Mouse (Mus musculus): Measurements from ENCODE around the gene Wdfy3. TPM values are rescaled to one million over a fixed set of nuclear protein-coding genes. Genes with fewer than 3 reads are reported as not detected.
"Not testable (repeated sequence)": the region's sequence is repeated elsewhere in the genome, so short reads cannot be mapped to it uniquely, and the experiment has no call there.

Wdfy3 gene
- 11.3 TPM in 2 replicates for polyA plus RNA-seq (2015; fragmentation: Nextera tagmentation; extraction: Ambion mirVana)

DNA sequence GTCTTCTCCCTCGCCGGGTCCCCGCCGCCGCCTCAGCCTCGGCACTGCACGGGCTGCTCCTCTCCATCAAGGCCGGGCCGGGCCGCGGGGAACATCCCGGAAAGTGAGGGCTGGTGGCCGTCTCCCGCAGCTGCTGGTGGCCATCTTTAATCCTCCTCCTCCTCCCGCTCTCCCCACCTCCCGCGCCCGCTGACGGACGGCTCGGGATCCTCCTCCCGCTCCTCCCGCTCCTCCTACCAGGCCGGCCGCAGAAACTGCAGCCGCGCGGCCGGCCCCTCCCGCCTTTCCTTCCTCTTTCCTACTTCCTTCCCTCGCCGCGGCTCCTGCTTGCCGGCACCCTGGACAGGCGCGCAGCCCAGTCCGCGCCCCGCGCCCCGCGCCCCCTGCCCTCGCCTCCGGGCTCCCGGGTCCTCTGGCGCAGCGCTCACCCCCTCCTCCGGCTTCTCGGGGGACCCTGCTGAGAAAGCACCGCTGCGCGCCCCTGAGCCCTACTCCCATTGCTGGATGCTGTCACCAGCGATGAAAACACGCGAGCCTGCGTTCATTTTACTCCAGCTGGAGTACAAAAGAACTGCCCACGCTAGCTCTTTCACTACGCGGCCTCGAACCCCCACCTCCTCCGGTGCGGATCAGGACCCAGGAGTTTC is at the start of gene Wdfy3:
Wdfy3 (minus strand) TSS at position 155 of the 647 bp plus-strand sequence.
- Histone ChIP-seq H3K4me2 (peak within 1 kb of the TSS; percentile 80), H3K36me3 (no peaks in the 10 kb centered on the region), H3K27me3 (replicated peaks) (no peaks in the 10 kb centered on the region), H3K27ac (peak within 1 kb of the TSS; percentile 92), H3K4me3 (replicated peaks) (peak within 1 kb of the TSS; percentile 90), H3K9me3 (no peaks in the 10 kb centered on the region), H3K4me1 (peaks cover 11% of the 10 kb centered on the region; the same call in 1 of the 2 replicates), H3K9ac (peak within 1 kb of the TSS; percentile 95)
- peak; percentile 92 for ATAC-seq (ENCODE audit: insufficient read depth, low FRiP score, low read depth)
- under 1% methylated on average over 48 of the region's 62 CpGs for WGBS

DNA sequence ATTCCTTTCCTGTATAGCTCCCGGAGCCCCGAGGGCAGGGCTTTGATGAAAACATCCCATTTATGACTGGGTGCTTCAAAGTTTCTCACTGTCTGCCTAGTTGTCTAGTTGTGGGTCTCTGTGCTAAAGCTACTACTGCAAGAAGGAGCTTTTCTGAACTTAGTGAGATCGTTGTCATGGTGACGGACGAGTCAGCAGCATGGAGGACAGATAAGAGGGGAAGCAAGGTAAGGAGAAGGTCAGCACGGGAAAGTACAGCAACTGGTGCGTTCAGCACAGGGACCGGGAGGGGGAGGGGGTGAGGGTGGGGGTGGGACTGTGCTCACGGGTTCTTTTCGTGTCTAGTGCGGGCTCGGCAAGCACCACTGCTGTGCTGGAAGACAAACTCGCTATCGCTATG is 43.3 kb upstream of the Wdfy3 start:
- 28% methylated on average over 14 of the region's 14 CpGs for WGBS
- Histone ChIP-seq H3K9me3 (no peaks in the 10 kb centered on the region), H3K4me1 (no peaks in the 10 kb centered on the region), H3K4me3 (replicated peaks) (peak overlapping the region; percentile 6; the same call in 1 of the 2 replicates), H3K27me3 (replicated peaks) (no peaks in the 10 kb centered on the region), H3K27ac (no peak overlapping the region), H3K4me2 (peak overlapping the region; percentile 42), H3K9ac (no peak overlapping the region), H3K36me3 (no peaks in the 10 kb centered on the region)
- no peak for ATAC-seq (ENCODE audit: insufficient read depth, low FRiP score, low read depth)

DNA sequence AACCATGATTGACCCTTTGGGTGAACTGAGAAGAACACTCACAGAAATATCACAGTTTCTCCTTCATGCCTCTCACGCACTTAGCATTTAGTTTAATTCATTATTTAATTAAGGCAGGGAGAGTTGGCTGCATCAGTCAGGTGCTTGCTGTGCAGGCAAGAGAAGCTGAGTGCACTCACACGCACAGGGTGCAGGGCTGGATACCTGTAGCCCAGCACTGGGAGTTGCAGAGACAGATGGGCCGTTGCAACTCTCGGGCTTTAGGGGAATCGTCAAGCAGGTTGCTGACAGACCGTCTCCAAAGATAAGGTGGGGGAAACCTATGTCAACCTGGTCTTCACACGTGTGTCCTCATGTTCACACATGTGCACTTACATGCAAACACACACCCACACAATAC is 42.3 kb upstream of the Wdfy3 start:
- no peak overlapping the region for H3K9ac ChIP-seq
- ATAC-seq (ENCODE audit: insufficient read depth, low FRiP score, low read depth): no peak
- no peak overlapping the region for H3K4me2 ChIP-seq
- no peak overlapping the region for H3K4me3 ChIP-seq (replicated peaks)
- H3K9me3 ChIP-seq: no peaks in the 10 kb centered on the region
- H3K4me1 ChIP-seq: no peaks in the 10 kb centered on the region
- no peak overlapping the region for H3K27ac ChIP-seq
- 76% methylated on average over 7 of the region's 7 CpGs for WGBS
- no peaks in the 10 kb centered on the region for H3K27me3 ChIP-seq (replicated peaks)
- no peaks in the 10 kb centered on the region for H3K36me3 ChIP-seq

DNA sequence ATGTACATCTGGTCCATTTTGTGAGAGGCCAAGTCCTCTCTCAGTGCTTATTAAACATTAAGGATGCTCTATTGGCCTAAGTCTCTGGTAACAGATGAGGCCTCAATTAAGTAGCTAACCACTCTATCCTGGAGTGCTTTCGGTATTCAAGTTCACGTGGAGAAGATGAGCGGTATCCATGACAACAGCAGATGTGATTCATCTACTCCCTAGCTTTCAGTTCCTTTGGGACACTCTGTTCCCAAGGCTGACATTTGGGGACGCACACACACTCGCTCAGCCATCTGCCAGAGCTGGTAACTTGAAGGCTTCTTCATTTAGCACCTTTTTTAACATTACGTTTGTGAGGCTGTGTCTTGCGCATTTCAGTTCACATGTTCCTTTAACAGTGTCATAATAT is 40.3 kb upstream of the Wdfy3 start:
- no peak for ATAC-seq (ENCODE audit: insufficient read depth, low FRiP score, low read depth)
- Histone ChIP-seq H3K27ac (no peak overlapping the region), H3K9me3 (no peaks in the 10 kb centered on the region), H3K4me3 (replicated peaks) (no peak overlapping the region), H3K9ac (no peak overlapping the region), H3K4me1 (no peaks in the 10 kb centered on the region), H3K27me3 (replicated peaks) (no peaks in the 10 kb centered on the region), H3K36me3 (no peaks in the 10 kb centered on the region), H3K4me2 (no peak overlapping the region)
- WGBS: 77% methylated on average over 7 of the region's 7 CpGs

DNA sequence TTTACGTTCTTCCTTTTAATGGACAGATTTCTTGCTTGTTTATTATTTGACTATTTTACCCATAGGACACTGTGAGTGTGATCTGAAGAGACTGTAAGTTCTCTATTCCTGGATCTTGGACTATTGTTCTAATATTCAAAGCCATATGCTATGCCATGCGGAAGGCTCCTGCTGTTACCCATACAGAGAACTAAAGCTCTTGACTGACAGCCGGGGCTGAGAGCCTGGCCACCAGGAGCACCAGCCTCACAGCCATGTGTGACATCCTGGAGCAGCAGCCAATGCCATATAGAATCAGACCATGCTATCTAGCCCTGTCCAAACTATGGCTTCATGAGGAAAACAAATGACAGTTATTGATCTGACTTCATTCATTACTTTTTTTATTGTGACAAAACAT is 36.2 kb upstream of the Wdfy3 start:
- no peaks in the 10 kb centered on the region for H3K36me3 ChIP-seq
- no peak overlapping the region for H3K4me2 ChIP-seq
- H3K4me1 ChIP-seq: no peaks in the 10 kb centered on the region
- no peak overlapping the region for H3K4me3 ChIP-seq (replicated peaks)
- no peaks in the 10 kb centered on the region for H3K9me3 ChIP-seq
- H3K9ac ChIP-seq: no peak overlapping the region
- ATAC-seq (ENCODE audit: insufficient read depth, low FRiP score, low read depth): no peak
- WGBS: 82% methylated on average over 3 of the region's 3 CpGs
- no peak overlapping the region for H3K27ac ChIP-seq
- no peaks in the 10 kb centered on the region for H3K27me3 ChIP-seq (replicated peaks)

DNA sequence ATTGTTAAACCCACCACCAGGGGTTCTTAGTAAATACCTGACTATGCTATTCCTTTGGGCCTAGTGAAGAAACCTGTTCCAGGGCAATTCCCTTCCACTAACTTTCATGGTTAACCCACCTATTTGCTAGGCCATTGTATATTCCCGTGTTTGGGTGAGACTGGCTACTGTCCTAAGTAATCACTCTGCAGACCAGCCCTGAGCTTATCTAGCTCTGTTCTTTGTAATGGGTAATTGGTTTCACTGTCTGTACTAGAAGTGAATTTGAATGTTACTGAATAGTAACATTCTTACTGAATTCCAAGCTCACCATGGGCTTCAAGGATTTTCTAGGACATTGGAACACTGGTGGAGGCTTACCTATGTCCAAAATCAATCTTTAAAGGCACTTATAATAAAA is 32.1 kb upstream of the Wdfy3 start:
- not testable (repeated sequence) for H3K27me3 ChIP-seq (replicated peaks); H3K27ac ChIP-seq; H3K4me2 ChIP-seq; H3K36me3 ChIP-seq; H3K4me3 ChIP-seq (replicated peaks); H3K9ac ChIP-seq; H3K9me3 ChIP-seq; ATAC-seq (ENCODE audit: insufficient read depth, low FRiP score, low read depth); H3K4me1 ChIP-seq
- 75% methylated on average over 1 of the region's 1 CpGs for WGBS

DNA sequence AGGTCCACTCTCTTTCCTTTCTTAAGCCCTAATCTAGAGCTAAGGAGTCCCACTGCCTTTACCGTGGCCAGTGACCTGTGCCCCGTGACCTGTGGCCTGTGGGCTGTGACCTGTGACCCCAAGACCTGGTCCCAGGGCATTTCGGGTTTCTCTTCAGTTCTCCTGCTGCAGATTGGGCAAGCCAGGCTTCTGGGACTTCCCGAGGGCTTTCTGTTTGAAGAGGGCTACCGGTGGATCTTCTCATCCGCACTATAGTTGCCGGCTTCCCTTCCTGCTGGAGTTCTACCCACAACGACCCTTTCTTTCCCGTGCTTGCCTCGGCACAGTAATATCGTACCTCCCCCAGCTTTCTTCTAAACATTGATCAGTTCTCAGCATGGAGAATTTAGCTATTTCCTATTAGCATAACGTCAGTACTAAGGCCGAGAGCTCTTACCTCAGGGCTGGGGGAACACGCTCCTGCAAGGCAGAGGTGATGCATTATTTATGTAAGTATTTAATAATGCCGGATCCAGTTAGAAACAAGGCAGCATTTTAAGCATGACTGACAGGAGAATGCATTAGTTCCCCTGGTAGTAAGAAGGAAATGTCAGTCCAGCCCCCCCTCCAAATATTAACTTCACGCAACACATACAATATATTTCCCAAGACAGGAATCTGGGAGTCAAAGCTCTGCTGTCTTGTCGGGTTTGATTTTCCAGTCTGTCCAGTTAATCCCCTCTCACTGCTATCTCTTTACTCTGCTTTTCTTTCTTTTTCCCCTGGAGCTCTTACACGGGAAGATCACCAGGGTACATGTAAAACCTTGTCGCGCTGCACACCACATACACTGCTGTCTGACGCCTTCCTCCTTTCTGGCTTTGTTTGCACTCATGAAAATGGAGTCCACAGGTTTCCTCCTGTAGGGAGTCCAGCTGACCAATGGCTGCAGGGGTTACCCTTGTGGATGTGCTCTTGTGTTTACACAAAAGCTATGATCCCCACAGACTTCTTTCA is 30.8 kb upstream of the Wdfy3 start:
- Histone ChIP-seq H3K4me3 (replicated peaks) (no peak overlapping the region), H3K4me2 (no peak overlapping the region), H3K9ac (no peak overlapping the region), H3K27ac (no peak overlapping the region), H3K27me3 (replicated peaks) (no peaks in the 10 kb centered on the region), H3K36me3 (no peaks in the 10 kb centered on the region), H3K4me1 (no peaks in the 10 kb centered on the region), H3K9me3 (no peaks in the 10 kb centered on the region)
- no peak for ATAC-seq (ENCODE audit: insufficient read depth, low FRiP score, low read depth)
- 64% methylated on average over 21 of the region's 21 CpGs for WGBS

DNA sequence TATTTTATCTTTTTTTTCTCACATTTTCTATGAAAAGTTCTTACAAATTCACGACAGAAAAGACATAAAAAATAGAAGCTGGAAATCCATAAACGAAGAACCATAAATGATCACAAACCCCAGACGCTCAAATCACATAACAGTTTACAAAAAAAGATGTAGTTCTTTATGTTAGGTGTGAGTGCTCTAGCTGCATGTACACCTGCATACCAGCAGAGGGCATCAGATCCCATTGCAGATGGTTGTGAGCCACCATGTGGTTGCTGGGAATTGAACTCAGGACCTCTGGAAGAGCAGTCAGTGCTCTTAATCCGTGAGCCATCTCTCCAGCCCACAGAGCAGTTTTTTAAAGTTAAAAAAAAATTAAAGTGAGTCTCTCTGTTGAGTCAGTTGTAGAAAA is 25.9 kb upstream of the Wdfy3 start:
- Histone ChIP-seq H3K27ac (no peak overlapping the region), H3K4me2 (no peak overlapping the region), H3K9ac (no peak overlapping the region), H3K27me3 (replicated peaks) (no peaks in the 10 kb centered on the region), H3K4me3 (replicated peaks) (no peak overlapping the region), H3K36me3 (no peaks in the 10 kb centered on the region), H3K9me3 (no peaks in the 10 kb centered on the region), H3K4me1 (no peaks in the 10 kb centered on the region)
- 79% methylated on average over 4 of the region's 4 CpGs for WGBS
- no peak for ATAC-seq (ENCODE audit: insufficient read depth, low FRiP score, low read depth)

DNA sequence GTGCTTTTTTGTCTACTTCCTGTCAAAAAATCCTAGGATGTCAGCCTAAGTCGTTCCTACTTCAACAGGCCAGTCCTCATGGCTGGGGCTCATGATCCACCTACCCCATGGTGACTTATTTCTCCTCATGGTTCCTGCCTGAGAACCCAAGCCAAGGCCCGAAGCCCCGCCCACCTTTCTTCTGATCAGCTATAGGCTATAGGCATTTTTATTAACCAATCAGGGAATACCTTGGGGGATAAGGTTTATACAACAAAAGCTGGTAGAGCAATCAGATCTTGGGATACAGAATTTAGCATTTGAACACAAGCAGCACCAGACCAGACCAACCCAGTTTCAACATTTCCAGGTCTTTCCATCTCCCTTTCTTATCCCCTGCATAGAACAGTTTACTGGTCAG is 21.0 kb upstream of the Wdfy3 start:
- no peaks in the 10 kb centered on the region for H3K27me3 ChIP-seq (replicated peaks)
- H3K4me2 ChIP-seq: no peak overlapping the region
- no peak overlapping the region for H3K4me3 ChIP-seq (replicated peaks)
- no peak overlapping the region for H3K9ac ChIP-seq
- ATAC-seq (ENCODE audit: insufficient read depth, low FRiP score, low read depth): no peak
- H3K4me1 ChIP-seq: peaks cover 2% of the 10 kb centered on the region; the same call in 1 of the 2 replicates
- H3K27ac ChIP-seq: no peak overlapping the region
- 77% methylated on average over 3 of the region's 3 CpGs for WGBS
- H3K9me3 ChIP-seq: no peaks in the 10 kb centered on the region
- H3K36me3 ChIP-seq: no peaks in the 10 kb centered on the region

DNA sequence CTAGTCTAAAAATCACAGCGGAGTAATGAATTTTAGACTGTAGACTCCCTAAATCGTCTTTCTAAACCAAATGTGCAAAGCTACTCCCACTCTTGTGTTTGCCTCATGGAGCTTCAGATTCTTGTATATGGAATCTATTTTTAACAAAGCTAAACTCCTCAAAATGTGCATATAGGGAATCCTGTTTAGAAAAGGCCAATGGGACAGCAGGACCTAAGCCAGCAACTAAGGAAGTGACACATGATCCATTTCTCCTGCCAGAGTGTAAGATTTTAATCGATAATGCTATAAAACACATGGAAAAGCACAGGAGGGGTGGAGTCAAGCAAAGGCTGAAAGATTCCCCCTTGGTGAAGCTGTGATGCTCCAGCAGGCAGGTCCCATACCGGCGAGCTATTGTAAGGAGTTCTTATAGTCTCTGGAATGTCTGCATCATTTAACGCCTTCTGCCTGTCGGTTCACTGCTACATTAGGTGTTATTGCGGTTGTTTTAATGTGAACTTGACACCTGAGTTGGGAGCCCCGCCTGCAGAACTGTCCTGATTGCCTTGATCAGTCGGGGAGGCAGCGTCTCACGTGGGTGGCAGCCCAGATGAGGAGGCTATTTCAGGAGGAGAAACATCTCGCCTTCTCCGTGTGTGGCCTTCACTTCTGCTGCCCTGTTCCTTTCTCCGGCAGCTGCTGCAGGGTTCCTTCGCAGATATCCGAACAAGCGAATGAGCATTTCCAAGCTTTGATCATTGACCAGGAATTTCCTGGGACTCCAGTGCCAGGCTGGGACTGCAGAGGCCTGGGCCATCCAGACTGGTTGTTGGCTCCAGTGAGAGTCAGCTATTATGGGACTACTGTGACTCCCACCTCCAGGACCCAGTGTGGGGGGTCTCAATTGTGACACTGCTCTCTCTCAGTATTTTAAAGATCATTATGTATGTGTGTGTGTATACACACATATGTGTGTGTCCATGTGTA is 15.3 kb upstream of the Wdfy3 start:
- H3K4me1 ChIP-seq: peaks cover 9% of the 10 kb centered on the region; the same call in 1 of the 2 replicates
- H3K36me3 ChIP-seq: no peaks in the 10 kb centered on the region
- WGBS: 29% methylated on average over 18 of the region's 18 CpGs
- H3K4me3 ChIP-seq (replicated peaks): no peak overlapping the region
- H3K9me3 ChIP-seq: no peaks in the 10 kb centered on the region
- no peak overlapping the region for H3K9ac ChIP-seq
- H3K27ac ChIP-seq: peak overlapping the region; percentile 9; the same call in 1 of the 2 replicates
- ATAC-seq (ENCODE audit: insufficient read depth, low FRiP score, low read depth): no peak
- no peaks in the 10 kb centered on the region for H3K27me3 ChIP-seq (replicated peaks)
- 0 out of 2 replicates have a peak overlapping the region, but pooled peaks have one; percentile 29 for H3K4me2 ChIP-seq

DNA sequence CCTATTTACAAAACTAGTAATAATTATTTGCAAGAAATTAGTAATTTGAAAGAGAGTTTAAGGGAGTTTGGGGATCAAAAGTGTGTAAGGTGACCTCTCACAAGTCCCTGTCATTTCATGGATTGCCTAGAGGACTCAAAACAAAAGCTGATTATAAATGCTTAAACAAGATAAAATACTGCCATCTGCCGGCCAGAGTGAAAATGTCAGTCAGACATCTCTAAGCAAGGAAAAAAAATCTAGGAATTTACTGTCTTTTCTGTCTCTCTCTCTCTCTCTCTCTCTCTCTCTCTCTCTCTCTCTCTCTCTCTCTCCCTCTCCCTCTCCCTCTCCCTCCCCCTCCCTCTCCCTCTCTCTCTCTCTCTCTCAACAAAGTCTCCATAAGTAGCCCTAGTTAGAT is 4.4 kb upstream of the Wdfy3 start:
- Histone ChIP-seq H3K9ac (no peak overlapping the region), H3K27ac (no peak overlapping the region), H3K4me3 (replicated peaks) (no peak overlapping the region), H3K4me1 (peaks cover 3% of the 10 kb centered on the region; the same call in 1 of the 2 replicates), H3K9me3 (no peaks in the 10 kb centered on the region), H3K27me3 (replicated peaks) (no peaks in the 10 kb centered on the region), H3K4me2 (no peak overlapping the region), H3K36me3 (no peaks in the 10 kb centered on the region)
- ATAC-seq (ENCODE audit: insufficient read depth, low FRiP score, low read depth): no peak
- WGBS: 5% methylated on average over 1 of the region's 1 CpGs

Measured in stomach, embryonic 15.5 days (tissue).